ENCODE assay signal across 18 mouse cellular contexts in the genomic region with DNA sequence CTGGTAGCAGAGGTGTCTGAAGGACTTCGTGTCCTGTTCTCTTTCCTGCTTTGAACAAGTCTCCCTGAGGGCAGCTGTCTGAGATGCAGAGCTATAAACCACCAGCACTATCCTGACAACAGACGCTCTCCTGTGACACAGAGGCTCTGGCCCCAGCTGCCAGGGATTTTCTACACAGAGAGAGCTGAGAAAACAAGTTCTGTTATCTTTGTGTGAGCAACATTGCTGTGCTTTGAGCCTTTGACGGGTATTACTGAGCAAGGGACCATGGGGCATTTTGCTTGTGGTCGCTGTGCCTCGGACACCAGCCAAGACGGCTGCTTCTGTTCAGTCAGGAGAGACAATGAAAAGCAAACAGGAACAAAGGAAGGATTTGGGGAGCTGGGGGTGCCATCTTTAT. TPM values are rescaled to one million over a fixed set of nuclear protein-coding genes. Genes with fewer than 3 reads are reported as not detected.
DNase-seq lines count a peak whose midpoint lies in the region; ATAC-seq lines count a peak whose summit lies in the region.
"Had no signal": no experiment of that assay in that cellular context is flagged by ENCODE, and none has a peak within 500 bp of the region (broad histone marks: within the 10 kb centered on the region; RNA-seq: fewer than 3 reads in every experiment).

No protein-coding gene starts in this region.

- 38% methylated on average over 6 of the region's 6 CpGs for WGBS in heart, embryonic 11.5 days (ENCODE audit: insufficient replicate concordance)
- WGBS in forebrain, embryonic 15.5 days = 8% methylated on average over 6 of the region's 6 CpGs
- 11% methylated on average over 6 of the region's 6 CpGs for WGBS in midbrain, embryonic 12.5 days

- no peaks in the 10 kb centered on the region for H3K27me3 ChIP-seq in heart, embryonic 11.5 days (ENCODE audit: control insufficient read depth, insufficient read depth, low read length)
- H3K27me3 ChIP-seq in forebrain, embryonic 15.5 days = no peaks in the 10 kb centered on the region
- H3K27me3 ChIP-seq in midbrain, embryonic 12.5 days = peaks cover 7% of the 10 kb centered on the region; the same call in 1 of the 2 replicates
- H3K27me3 ChIP-seq: lung, embryonic 15.5 days had no signal

- H3K4me1 ChIP-seq in heart, embryonic 11.5 days (ENCODE audit: control insufficient read depth, insufficient read depth, low read length) = no peaks in the 10 kb centered on the region
- H3K4me1 ChIP-seq in forebrain, embryonic 15.5 days = peaks cover 14% of the 10 kb centered on the region
- H3K4me1 ChIP-seq in midbrain, embryonic 12.5 days = peaks cover 20% of the 10 kb centered on the region; the same call in 1 of the 2 replicates
- H3K4me1 ChIP-seq: heart, embryonic 10.5 days; lung, embryonic 15.5 days had no signal

- no peak for ATAC-seq in heart, embryonic 11.5 days (replicated peaks; ENCODE audit: insufficient number of reproducible peaks, low FRiP score, low TSS enrichment)
- no peak for ATAC-seq in forebrain, embryonic 15.5 days (replicated peaks)
- ATAC-seq in midbrain, embryonic 12.5 days (ENCODE audit: low FRiP score, low read depth) = peak; percentile 67

- H3K9me3 ChIP-seq in heart, embryonic 11.5 days (replicated peaks; ENCODE audit: control insufficient read depth, low read length) = no peaks in the 10 kb centered on the region
- no peaks in the 10 kb centered on the region for H3K9me3 ChIP-seq in forebrain, embryonic 15.5 days
- no peaks in the 10 kb centered on the region for H3K9me3 ChIP-seq in midbrain, embryonic 12.5 days
- H3K9me3 ChIP-seq: heart, embryonic 10.5 days; lung, embryonic 15.5 days had no signal

- H3K4me3 ChIP-seq in heart, embryonic 11.5 days (ENCODE audit: low read depth, low read length) = no peak overlapping the region
- H3K4me3 ChIP-seq in forebrain, embryonic 15.5 days = no peak overlapping the region
- no peak overlapping the region for H3K4me3 ChIP-seq in midbrain, embryonic 12.5 days
- H3K4me3 ChIP-seq: erythroblast, embryonic 14.5 days; heart, embryonic 10.5 days; lung, embryonic 15.5 days had no signal

- H3K36me3 ChIP-seq in heart, embryonic 11.5 days (ENCODE audit: control insufficient read depth, insufficient read depth, low read length) = no peaks in the 10 kb centered on the region
- H3K36me3 ChIP-seq in forebrain, embryonic 15.5 days = no peaks in the 10 kb centered on the region
- H3K36me3 ChIP-seq in midbrain, embryonic 12.5 days = no peaks in the 10 kb centered on the region
- H3K36me3 ChIP-seq: heart, embryonic 10.5 days; lung, embryonic 15.5 days had no signal

- H3K4me2 ChIP-seq in heart, embryonic 11.5 days = no peak overlapping the region
- no peak overlapping the region for H3K4me2 ChIP-seq in forebrain, embryonic 15.5 days (replicated peaks)
- H3K4me2 ChIP-seq in midbrain, embryonic 12.5 days (replicated peaks) = peak overlapping the region; percentile 14; the same call in 1 of the 2 replicates
- H3K4me2 ChIP-seq: lung, embryonic 15.5 days had no signal

- H3K27ac ChIP-seq in heart, embryonic 11.5 days (ENCODE audit: low read depth, low read length) = no peak overlapping the region
- peak overlapping the region; percentile 3; the same call in 1 of the 2 replicates for H3K27ac ChIP-seq in forebrain, embryonic 15.5 days (replicated peaks)
- peak overlapping the region; percentile 69 for H3K27ac ChIP-seq in midbrain, embryonic 12.5 days (replicated peaks)
- H3K27ac ChIP-seq: heart, embryonic 10.5 days; lung, embryonic 15.5 days had no signal

- no peak overlapping the region; the same call in 1 of the 2 replicates for H3K9ac ChIP-seq in heart, embryonic 11.5 days (ENCODE audit: low read depth, low read length)
- no peak overlapping the region for H3K9ac ChIP-seq in forebrain, embryonic 15.5 days (replicated peaks)
- H3K9ac ChIP-seq in midbrain, embryonic 12.5 days (replicated peaks) = no peak overlapping the region
- H3K9ac ChIP-seq: lung, embryonic 15.5 days had no signal

- DNase-seq in heart, adult 11 months = peak; percentile 43
- peak; percentile 64 for DNase-seq in Muller cell, postnatal 12 days (ENCODE audit: inconsistent ontology term)
- DNase-seq in urinary bladder, adult 18-20 months (ENCODE audit: low spot score in 2 of 2) = no peak
- no peak for DNase-seq in MN1 (ENCODE audit: low spot score)
- DNase-seq in cerebellum, adult 9-11 months = no peak
- DNase-seq: adrenal gland, postnatal 25 days; cerebellum, postnatal 36 days; gastrocnemius, postnatal 14 days; kidney, adult 9 months; liver; right cerebral cortex, postnatal 25 days had no signal

RNA-seq across cellular contexts. Expression of gene Rpl36-ps4, which starts 17.6 kb away (rescaled TPM):
- not detected in 2 replicates for polyA plus RNA-seq in heart, embryonic 11.5 days (2014; fragmentation: Nextera tagmentation; extraction: Ambion mirVana)
- polyA plus RNA-seq in forebrain, embryonic 15.5 days (2015; fragmentation: Nextera tagmentation; extraction: Ambion mirVana) = not detected in 2 replicates
- not detected in 2 replicates for polyA plus RNA-seq in midbrain, embryonic 12.5 days (2016; fragmentation: Nextera tagmentation; extraction: Ambion mirVana)
- polyA plus RNA-seq: erythroblast, embryonic 14.5 days; heart, embryonic 10.5 days; large intestine, adult 2 months; lung, embryonic 15.5 days had no signal

Comparison
In these comparisons a context has a peak if more than half of its experiments do, and no peak if none do; other contexts are left out.
1. DNase-seq: peak in heart, adult 11 months (single experiment) and Muller cell, postnatal 12 days (single experiment); none in urinary bladder, adult 18-20 months (0 of 2), MN1 (single experiment) and cerebellum, adult 9-11 months (single experiment).